Mouse (Mus musculus): ENCODE results near the gene Nacc2.

DNA sequence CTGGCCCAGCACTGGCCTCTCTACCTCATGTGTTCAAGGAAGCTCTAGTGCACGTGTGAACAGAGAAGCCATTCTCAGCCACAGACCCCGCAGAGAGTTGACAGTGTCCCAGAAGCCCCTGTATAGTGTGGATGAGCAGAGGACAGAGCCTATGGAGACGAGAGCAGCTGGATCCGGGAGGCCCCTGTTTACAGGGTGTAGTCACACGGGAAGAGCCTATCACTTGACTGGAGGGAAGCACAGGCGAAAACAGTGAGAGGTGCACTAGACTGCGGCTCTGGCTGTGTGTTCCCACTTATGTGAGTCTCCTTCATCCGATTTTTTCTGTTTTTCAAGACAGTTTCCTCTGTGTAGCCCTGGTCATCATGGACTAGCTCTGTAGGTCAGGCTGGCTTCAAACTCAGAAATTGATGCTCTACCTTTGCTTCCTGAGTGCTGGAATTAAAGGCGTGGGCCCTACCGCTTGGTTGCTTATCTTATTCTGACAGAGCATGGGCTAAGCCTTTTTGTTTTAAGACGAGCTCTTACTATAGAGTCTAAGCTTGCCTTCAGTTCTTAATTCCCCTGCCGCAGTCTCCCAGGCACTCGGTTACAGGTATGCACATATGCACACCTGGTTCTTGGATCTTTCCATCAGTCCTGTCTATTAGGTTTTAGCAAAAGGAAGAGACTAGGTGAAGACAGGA, 60.1 kb downstream of the Nacc2 start:
- TF ChIP-seq POLR2A (IDR thresholded peaks at IDR 0.05; ENCODE audit: insufficient read length, low read depth) (no peak), SRF (IDR thresholded peaks at IDR 0.05; ENCODE audit: control insufficient read depth, insufficient read length, low read depth) (no peak), MAX (IDR thresholded peaks at IDR 0.05; ENCODE audit: low read depth) (no peak), USF1 (IDR thresholded peaks at IDR 0.05; ENCODE audit: low read depth) (no peak), E2F4 (IDR thresholded peaks at IDR 0.05; ENCODE audit: insufficient read depth) (no peak), MYOG (IDR thresholded peaks at IDR 0.05; ENCODE audit: control insufficient read depth in 1 of 3, insufficient read depth in 1 of 3, insufficient read length in 2 of 3, low read depth in 2 of 3) (no peak), POLR2AphosphoS2 (IDR thresholded peaks at IDR 0.05; ENCODE audit: insufficient read length, low read depth) (no peak)
